Mouse (Mus musculus): ENCODE measurements around the gene Sema4b. TPM values are rescaled to one million over a fixed set of nuclear protein-coding genes. Genes with fewer than 3 reads are reported as not detected.

Sema4b gene
- polyA plus RNA-seq, 1 experiment: 5.6 TPM

GRCm38 (mm10) chr7:80201888-80202540 is 15.4 kb downstream of the Sema4b start:
- Histone ChIP-seq H3K4me1 (ENCODE audit: control insufficient read depth, insufficient read depth, low read length) (peaks cover 17% of the 10 kb centered on the region), H3K27me3 (ENCODE audit: control insufficient read depth, insufficient read depth, low read length) (no peaks in the 10 kb centered on the region), H3K36me3 (ENCODE audit: control insufficient read depth, insufficient read depth, low read length) (no peaks in the 10 kb centered on the region), H3K4me3 (ENCODE audit: control insufficient read depth, low read depth, low read length) (no peak overlapping the region), H3K27ac (ENCODE audit: control insufficient read depth, insufficient read depth, low read depth, low read length) (no peak overlapping the region)
- TF ChIP-seq CTCF (IDR thresholded peaks at IDR 0.05; ENCODE audit: control insufficient read depth, insufficient read depth, insufficient replicate concordance, low read depth, low read length) (no peak), POLR2A (IDR thresholded peaks at IDR 0.05; ENCODE audit: control insufficient read depth, low read depth, low read length) (no peak)

GRCm38 (mm10) chr7:80202961-80203360 is 16.3 kb downstream of the Sema4b start:
- H3K4me3 ChIP-seq (ENCODE audit: control insufficient read depth, low read depth, low read length): no peak overlapping the region
- H3K27me3 ChIP-seq (ENCODE audit: control insufficient read depth, insufficient read depth, low read length): no peaks in the 10 kb centered on the region
- no peak for TF ChIP-seq CTCF (IDR thresholded peaks at IDR 0.05; ENCODE audit: control insufficient read depth, insufficient read depth, insufficient replicate concordance, low read depth, low read length)
- no peak for TF ChIP-seq POLR2A (IDR thresholded peaks at IDR 0.05; ENCODE audit: control insufficient read depth, low read depth, low read length)
- no peaks in the 10 kb centered on the region for H3K36me3 ChIP-seq (ENCODE audit: control insufficient read depth, insufficient read depth, low read length)
- no peak overlapping the region for H3K27ac ChIP-seq (ENCODE audit: control insufficient read depth, insufficient read depth, low read depth, low read length)
- H3K4me1 ChIP-seq (ENCODE audit: control insufficient read depth, insufficient read depth, low read length): peaks cover 17% of the 10 kb centered on the region

GRCm38 (mm10) chr7:80203638-80204096 is 17.0 kb downstream of the Sema4b start:
- Histone ChIP-seq H3K27ac (ENCODE audit: control insufficient read depth, insufficient read depth, low read depth, low read length) (no peak overlapping the region), H3K4me1 (ENCODE audit: control insufficient read depth, insufficient read depth, low read length) (peaks cover 16% of the 10 kb centered on the region), H3K27me3 (ENCODE audit: control insufficient read depth, insufficient read depth, low read length) (no peaks in the 10 kb centered on the region), H3K36me3 (ENCODE audit: control insufficient read depth, insufficient read depth, low read length) (no peaks in the 10 kb centered on the region), H3K4me3 (ENCODE audit: control insufficient read depth, low read depth, low read length) (no peak overlapping the region)
- TF ChIP-seq POLR2A (IDR thresholded peaks at IDR 0.05; ENCODE audit: control insufficient read depth, low read depth, low read length): no peak
- no peak for TF ChIP-seq CTCF (IDR thresholded peaks at IDR 0.05; ENCODE audit: control insufficient read depth, insufficient read depth, insufficient replicate concordance, low read depth, low read length)

- Histone ChIP-seq H3K36me3 (ENCODE audit: control insufficient read depth, insufficient read depth, low read length) (no peaks in the 10 kb centered on the region), H3K4me1 (ENCODE audit: control insufficient read depth, insufficient read depth, low read length) (peaks cover 13% of the 10 kb centered on the region), H3K27ac (ENCODE audit: control insufficient read depth, insufficient read depth, low read depth, low read length) (no peak overlapping the region)
Measured at GRCm38 (mm10) chr7:80204362-80204761, 17.7 kb downstream of the Sema4b start.

GRCm38 (mm10) chr7:80204961-80205360 is 18.3 kb downstream of the Sema4b start:
- Histone ChIP-seq H3K27ac (ENCODE audit: control insufficient read depth, insufficient read depth, low read depth, low read length) (no peak overlapping the region), H3K4me3 (ENCODE audit: control insufficient read depth, low read depth, low read length) (no peak overlapping the region), H3K27me3 (ENCODE audit: control insufficient read depth, insufficient read depth, low read length) (no peaks in the 10 kb centered on the region), H3K4me1 (ENCODE audit: control insufficient read depth, insufficient read depth, low read length) (peaks cover 13% of the 10 kb centered on the region), H3K36me3 (ENCODE audit: control insufficient read depth, insufficient read depth, low read length) (no peaks in the 10 kb centered on the region)
- TF ChIP-seq POLR2A (IDR thresholded peaks at IDR 0.05; ENCODE audit: control insufficient read depth, low read depth, low read length) (no peak), CTCF (IDR thresholded peaks at IDR 0.05; ENCODE audit: control insufficient read depth, insufficient read depth, insufficient replicate concordance, low read depth, low read length) (no peak)

More at GRCm38 (mm10) chr7:80204362-80204761, 17.7 kb downstream of the Sema4b start:
- H3K27me3 ChIP-seq (ENCODE audit: control insufficient read depth, insufficient read depth, low read length): no peaks in the 10 kb centered on the region
- H3K4me3 ChIP-seq (ENCODE audit: control insufficient read depth, low read depth, low read length): no peak overlapping the region
- TF ChIP-seq POLR2A (IDR thresholded peaks at IDR 0.05; ENCODE audit: control insufficient read depth, low read depth, low read length) (no peak), CTCF (IDR thresholded peaks at IDR 0.05; ENCODE audit: control insufficient read depth, insufficient read depth, insufficient replicate concordance, low read depth, low read length) (no peak)

- H3K27ac ChIP-seq (ENCODE audit: control insufficient read depth, insufficient read depth, low read depth, low read length): no peak overlapping the region
- no peak overlapping the region for H3K4me3 ChIP-seq (ENCODE audit: control insufficient read depth, low read depth, low read length)
- TF ChIP-seq POLR2A (IDR thresholded peaks at IDR 0.05; ENCODE audit: control insufficient read depth, low read depth, low read length): no peak
- TF ChIP-seq CTCF (IDR thresholded peaks at IDR 0.05; ENCODE audit: control insufficient read depth, insufficient read depth, insufficient replicate concordance, low read depth, low read length): no peak
- H3K4me1 ChIP-seq (ENCODE audit: control insufficient read depth, insufficient read depth, low read length): peaks cover 13% of the 10 kb centered on the region
- H3K36me3 ChIP-seq (ENCODE audit: control insufficient read depth, insufficient read depth, low read length): no peaks in the 10 kb centered on the region
- H3K27me3 ChIP-seq (ENCODE audit: control insufficient read depth, insufficient read depth, low read length): no peaks in the 10 kb centered on the region
Measured at GRCm38 (mm10) chr7:80205705-80206589, 19.3 kb downstream of the Sema4b start.

GRCm38 (mm10) chr7:80207314-80207731 is 20.7 kb downstream of the Sema4b start:
- Histone ChIP-seq H3K27me3 (ENCODE audit: control insufficient read depth, insufficient read depth, low read length) (no peaks in the 10 kb centered on the region), H3K27ac (ENCODE audit: control insufficient read depth, insufficient read depth, low read depth, low read length) (no peak overlapping the region), H3K4me1 (ENCODE audit: control insufficient read depth, insufficient read depth, low read length) (peaks cover 12% of the 10 kb centered on the region), H3K4me3 (ENCODE audit: control insufficient read depth, low read depth, low read length) (no peak overlapping the region), H3K36me3 (ENCODE audit: control insufficient read depth, insufficient read depth, low read length) (no peaks in the 10 kb centered on the region)
- TF ChIP-seq CTCF (IDR thresholded peaks at IDR 0.05; ENCODE audit: control insufficient read depth, insufficient read depth, insufficient replicate concordance, low read depth, low read length) (no peak), POLR2A (IDR thresholded peaks at IDR 0.05; ENCODE audit: control insufficient read depth, low read depth, low read length) (no peak)

Measured in testis, adult 2 months (tissue).